Mouse (Mus musculus): ENCODE measurements at regions not wholly inside any gene's neighbourhood (a gene's known extent, or its start where the extent isn't known, plus 50 kb on each side); places are given as distances from the start of the nearest gene placed in this dataset.

DNA sequence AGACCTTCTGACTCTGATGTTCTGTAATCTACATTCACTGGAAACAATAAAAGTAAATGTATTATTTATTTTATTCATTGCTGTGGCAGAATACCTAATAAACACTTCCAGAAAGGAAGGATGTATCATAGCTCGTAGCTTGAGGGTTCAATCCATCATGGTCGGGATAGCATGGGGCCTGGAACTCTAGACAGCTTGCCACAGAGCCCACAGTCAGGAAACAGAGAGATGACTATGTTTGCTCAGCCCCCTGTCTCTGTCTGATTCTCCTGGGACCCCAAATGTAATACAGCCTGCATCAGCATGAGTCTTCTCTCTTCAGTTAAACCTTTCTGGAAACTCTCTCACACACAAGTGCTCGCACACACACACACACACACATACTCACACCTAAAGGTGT is 188.1 kb downstream of the Pfkfb3 start:
- Histone ChIP-seq H3K4me1 (replicated peaks; ENCODE audit: control insufficient read depth, insufficient read depth, low read length) (no peaks in the 10 kb centered on the region), H3K4me3 (ENCODE audit: control insufficient read depth, insufficient read depth, low read length) (no peak overlapping the region), H3K27me3 (ENCODE audit: control insufficient read depth, insufficient read depth, low read length) (no peaks in the 10 kb centered on the region), H3K36me3 (ENCODE audit: control insufficient read depth, insufficient read depth, low read length) (no peaks in the 10 kb centered on the region), H3K27ac (ENCODE audit: control insufficient read depth, insufficient read depth, low read length) (no peak overlapping the region)
- 95% methylated on average over 3 of the region's 3 CpGs for WGBS
- no peak for TF ChIP-seq POLR2A (IDR thresholded peaks at IDR 0.05; ENCODE audit: control insufficient read depth, extremely low read depth, insufficient read depth, low read length, poor library complexity)
- TF ChIP-seq CTCF (IDR thresholded peaks at IDR 0.05; ENCODE audit: borderline replicate concordance, control insufficient read depth, extremely low read depth, insufficient read depth, low read length, poor library complexity): no peak
- DNase-seq: no peak

DNA sequence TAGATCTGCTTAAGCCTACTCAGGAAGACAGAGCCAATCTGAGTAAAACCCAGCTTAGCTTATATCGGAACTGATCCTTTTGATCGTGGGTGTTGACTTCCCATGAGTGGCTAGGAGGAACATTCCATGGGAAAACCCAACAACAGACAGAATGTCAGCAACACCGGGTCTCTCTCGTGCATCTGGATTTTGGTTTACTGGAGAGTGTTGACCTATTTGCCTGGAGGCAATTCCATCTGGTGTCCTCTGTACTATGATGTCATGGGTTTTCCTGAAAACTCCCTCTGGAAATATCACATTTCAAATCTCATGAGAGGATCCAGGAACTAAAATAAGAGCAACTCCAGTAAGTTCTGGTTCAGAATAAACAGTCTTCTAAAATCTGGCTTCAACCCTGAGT is 188.5 kb downstream of the Pfkfb3 start:
- H3K27me3 ChIP-seq (ENCODE audit: control insufficient read depth, insufficient read depth, low read length): no peaks in the 10 kb centered on the region
- 93% methylated on average over 4 of the region's 4 CpGs for WGBS
- no peaks in the 10 kb centered on the region for H3K36me3 ChIP-seq (ENCODE audit: control insufficient read depth, insufficient read depth, low read length)
- no peak for TF ChIP-seq CTCF (IDR thresholded peaks at IDR 0.05; ENCODE audit: borderline replicate concordance, control insufficient read depth, extremely low read depth, insufficient read depth, low read length, poor library complexity)
- no peak for TF ChIP-seq POLR2A (IDR thresholded peaks at IDR 0.05; ENCODE audit: control insufficient read depth, extremely low read depth, insufficient read depth, low read length, poor library complexity)
- H3K27ac ChIP-seq (ENCODE audit: control insufficient read depth, insufficient read depth, low read length): no peak overlapping the region
- no peak overlapping the region for H3K4me3 ChIP-seq (ENCODE audit: control insufficient read depth, insufficient read depth, low read length)
- H3K4me1 ChIP-seq (replicated peaks; ENCODE audit: control insufficient read depth, insufficient read depth, low read length): no peaks in the 10 kb centered on the region
- no peak for DNase-seq

DNA sequence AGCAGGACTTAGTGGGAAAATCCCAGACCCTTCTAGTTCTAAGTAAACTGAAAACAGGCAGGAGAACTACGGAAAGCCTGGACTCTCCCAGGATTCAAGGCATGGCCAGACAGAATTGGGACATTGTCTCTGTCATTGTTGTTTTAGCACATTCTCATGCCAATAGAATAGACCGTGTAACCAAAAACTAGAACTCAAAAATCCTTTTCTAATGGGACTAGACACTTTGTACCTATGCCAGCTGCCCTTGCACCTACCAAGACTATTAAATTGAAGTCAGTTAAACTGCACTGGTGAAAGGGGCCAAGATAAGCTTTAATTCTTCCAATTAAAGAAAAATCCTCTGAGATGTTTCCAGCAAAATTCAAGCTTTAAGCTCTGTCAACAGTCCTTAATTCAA is 189.8 kb downstream of the Pfkfb3 start:
- H3K27ac ChIP-seq (ENCODE audit: control insufficient read depth, insufficient read depth, low read length): no peak overlapping the region
- TF ChIP-seq POLR2A (IDR thresholded peaks at IDR 0.05; ENCODE audit: control insufficient read depth, extremely low read depth, insufficient read depth, low read length, poor library complexity) (no peak), CTCF (IDR thresholded peaks at IDR 0.05; ENCODE audit: borderline replicate concordance, control insufficient read depth, extremely low read depth, insufficient read depth, low read length, poor library complexity) (no peak)
- no peak overlapping the region for H3K4me3 ChIP-seq (ENCODE audit: control insufficient read depth, insufficient read depth, low read length)
- WGBS: 91% methylated on average over 2 of the region's 2 CpGs
- H3K27me3 ChIP-seq (ENCODE audit: control insufficient read depth, insufficient read depth, low read length): no peaks in the 10 kb centered on the region
- H3K36me3 ChIP-seq (ENCODE audit: control insufficient read depth, insufficient read depth, low read length): no peaks in the 10 kb centered on the region
- no peaks in the 10 kb centered on the region for H3K4me1 ChIP-seq (replicated peaks; ENCODE audit: control insufficient read depth, insufficient read depth, low read length)
- DNase-seq: no peak

DNA sequence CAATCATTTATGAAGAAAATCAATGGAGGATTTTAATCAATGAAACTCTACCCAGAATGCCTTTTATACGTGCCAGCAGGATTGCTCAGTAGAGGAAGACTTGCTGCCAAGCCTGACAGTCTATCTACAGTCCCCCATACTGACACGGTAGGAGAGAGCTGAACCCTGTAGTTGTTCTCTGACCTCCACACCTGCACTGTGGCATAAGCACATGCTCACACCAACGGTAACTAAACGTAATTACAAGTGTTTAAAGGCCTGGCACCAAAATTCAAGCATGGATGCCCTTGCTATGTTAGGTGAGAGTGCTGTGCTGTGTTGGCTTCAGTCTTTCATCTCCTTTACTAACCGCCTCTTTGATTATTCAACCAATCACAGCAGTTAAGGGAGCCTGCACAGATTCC is 190.8 kb downstream of the Pfkfb3 start:
- no peak for TF ChIP-seq CTCF (IDR thresholded peaks at IDR 0.05; ENCODE audit: borderline replicate concordance, control insufficient read depth, extremely low read depth, insufficient read depth, low read length, poor library complexity)
- TF ChIP-seq POLR2A (IDR thresholded peaks at IDR 0.05; ENCODE audit: control insufficient read depth, extremely low read depth, insufficient read depth, low read length, poor library complexity): no peak
- H3K27ac ChIP-seq (ENCODE audit: control insufficient read depth, insufficient read depth, low read length): no peak overlapping the region
- H3K4me1 ChIP-seq (replicated peaks; ENCODE audit: control insufficient read depth, insufficient read depth, low read length): no peaks in the 10 kb centered on the region
- no peaks in the 10 kb centered on the region for H3K27me3 ChIP-seq (ENCODE audit: control insufficient read depth, insufficient read depth, low read length)
- WGBS: 89% methylated on average over 5 of the region's 5 CpGs
- no peak for DNase-seq
- no peaks in the 10 kb centered on the region for H3K36me3 ChIP-seq (ENCODE audit: control insufficient read depth, insufficient read depth, low read length)
- H3K4me3 ChIP-seq (ENCODE audit: control insufficient read depth, insufficient read depth, low read length): no peak overlapping the region

DNA sequence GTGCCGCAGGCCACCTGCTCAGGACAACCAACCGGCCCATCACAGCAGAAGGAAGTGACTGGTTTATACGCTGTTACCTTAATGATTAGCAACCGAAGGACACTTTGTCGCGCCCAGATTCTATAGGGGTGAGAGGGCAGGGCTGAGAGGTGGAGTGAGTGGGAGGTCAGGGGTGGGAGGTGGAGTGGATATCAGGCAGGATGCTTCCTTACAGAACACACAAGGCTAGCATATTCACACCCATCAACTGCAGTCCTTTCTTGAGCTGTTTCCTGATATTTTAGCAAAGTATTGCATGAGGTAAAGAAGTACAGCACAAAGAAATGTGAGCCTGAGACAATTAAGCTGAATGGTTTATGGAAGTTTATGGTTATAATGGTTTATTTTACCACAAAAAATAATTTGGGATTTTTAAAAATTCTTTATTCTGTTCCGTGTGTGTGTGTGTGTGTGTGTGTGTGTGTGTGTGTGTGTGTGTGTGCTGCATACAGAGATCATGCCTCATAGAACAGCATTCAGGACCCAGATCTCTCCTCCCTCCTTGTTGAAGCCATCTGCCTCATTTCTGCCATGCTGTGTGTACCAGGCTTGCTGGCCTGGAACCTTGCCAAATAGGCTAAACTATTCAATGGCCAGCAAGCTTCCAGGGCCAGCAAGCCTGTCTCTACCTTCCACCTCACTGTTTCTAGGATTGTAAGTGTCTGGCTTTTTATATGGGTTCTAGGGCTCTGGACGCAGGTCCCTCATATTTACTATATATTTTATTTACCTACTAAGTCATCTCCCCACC is 190.5 kb downstream of the Prkcq start:
- 96% methylated on average over 8 of the region's 8 CpGs for WGBS
- Histone ChIP-seq H3K4me3 (ENCODE audit: control insufficient read depth, insufficient read depth, low read length) (no peak overlapping the region), H3K36me3 (ENCODE audit: control insufficient read depth, insufficient read depth, low read length) (no peaks in the 10 kb centered on the region), H3K27ac (ENCODE audit: control insufficient read depth, insufficient read depth, low read length) (no peak overlapping the region), H3K4me1 (replicated peaks; ENCODE audit: control insufficient read depth, insufficient read depth, low read length) (no peaks in the 10 kb centered on the region), H3K27me3 (ENCODE audit: control insufficient read depth, insufficient read depth, low read length) (no peaks in the 10 kb centered on the region)
- no peak for TF ChIP-seq POLR2A (IDR thresholded peaks at IDR 0.05; ENCODE audit: control insufficient read depth, extremely low read depth, insufficient read depth, low read length, poor library complexity)
- TF ChIP-seq CTCF (IDR thresholded peaks at IDR 0.05; ENCODE audit: borderline replicate concordance, control insufficient read depth, extremely low read depth, insufficient read depth, low read length, poor library complexity): no peak
- DNase-seq: no peak

DNA sequence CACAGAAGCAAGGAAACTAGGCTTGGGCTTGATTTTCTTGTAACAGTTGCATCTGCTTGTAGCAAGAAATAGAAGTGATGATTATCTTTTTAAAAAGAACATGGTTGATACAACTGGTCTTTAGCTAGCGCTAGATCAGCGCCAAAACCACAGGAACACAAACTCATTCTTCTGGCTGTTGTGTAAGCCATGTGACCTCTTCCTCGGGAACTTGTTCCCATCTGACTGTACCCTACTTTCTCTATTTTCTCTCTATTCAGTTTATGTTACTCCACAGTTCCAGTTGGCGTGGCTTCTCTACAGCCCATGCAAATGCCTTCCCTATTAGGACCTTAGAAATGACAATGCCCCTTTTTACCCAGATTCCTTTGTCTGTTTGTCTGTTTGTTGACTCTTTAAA is 187.4 kb downstream of the Prkcq start:
- Histone ChIP-seq H3K36me3 (ENCODE audit: control insufficient read depth, insufficient read depth, low read length) (no peaks in the 10 kb centered on the region), H3K4me1 (replicated peaks; ENCODE audit: control insufficient read depth, insufficient read depth, low read length) (0 out of 2 replicates have a peak, but pooled peaks cover 3% of the 10 kb centered on the region), H3K4me3 (ENCODE audit: control insufficient read depth, insufficient read depth, low read length) (no peak overlapping the region), H3K27ac (ENCODE audit: control insufficient read depth, insufficient read depth, low read length) (no peak overlapping the region), H3K27me3 (ENCODE audit: control insufficient read depth, insufficient read depth, low read length) (no peaks in the 10 kb centered on the region)
- no peak for DNase-seq
- TF ChIP-seq POLR2A (IDR thresholded peaks at IDR 0.05; ENCODE audit: control insufficient read depth, extremely low read depth, insufficient read depth, low read length, poor library complexity) (no peak), CTCF (IDR thresholded peaks at IDR 0.05; ENCODE audit: borderline replicate concordance, control insufficient read depth, extremely low read depth, insufficient read depth, low read length, poor library complexity) (no peak)
- WGBS: 66% methylated on average over 4 of the region's 4 CpGs

Data from thymus, adult 2 months (tissue).